Mouse (Mus musculus) thymus, adult 2 months (tissue): ENCODE data around the gene Tecpr2.

Source experiments
- CTCF ChIP-seq: fragments of 200-500 bp; IDR thresholded peaks from 2 replicates; pipeline ENCODE4 v1.5.1; 2012; ENCODE audit warnings: mild to moderate bottlenecking, control low read depth, low read length, moderate library complexity, borderline replicate concordance; ENCODE audit not compliant: control insufficient read depth, poor library complexity, insufficient read depth; ENCODE audit errors: extremely low read depth
- POLR2A ChIP-seq: fragments of 200-500 bp; IDR thresholded peaks from 2 replicates; pipeline ENCODE4 v1.6.1; 2012; ENCODE audit warnings: mild to moderate bottlenecking, low read length, control low read depth, moderate library complexity; ENCODE audit not compliant: control insufficient read depth, poor library complexity, insufficient read depth; ENCODE audit errors: extremely low read depth

- TF ChIP-seq CTCF (no peak), POLR2A (no peak)
These were observed 109.0 kb downstream of the Tecpr2 start for GRCm38 (mm10) chr12:110998092-110998491.
